Mouse (Mus musculus): ENCODE measurements around the gene Gm27027.

Gene Gm27027

DNA sequence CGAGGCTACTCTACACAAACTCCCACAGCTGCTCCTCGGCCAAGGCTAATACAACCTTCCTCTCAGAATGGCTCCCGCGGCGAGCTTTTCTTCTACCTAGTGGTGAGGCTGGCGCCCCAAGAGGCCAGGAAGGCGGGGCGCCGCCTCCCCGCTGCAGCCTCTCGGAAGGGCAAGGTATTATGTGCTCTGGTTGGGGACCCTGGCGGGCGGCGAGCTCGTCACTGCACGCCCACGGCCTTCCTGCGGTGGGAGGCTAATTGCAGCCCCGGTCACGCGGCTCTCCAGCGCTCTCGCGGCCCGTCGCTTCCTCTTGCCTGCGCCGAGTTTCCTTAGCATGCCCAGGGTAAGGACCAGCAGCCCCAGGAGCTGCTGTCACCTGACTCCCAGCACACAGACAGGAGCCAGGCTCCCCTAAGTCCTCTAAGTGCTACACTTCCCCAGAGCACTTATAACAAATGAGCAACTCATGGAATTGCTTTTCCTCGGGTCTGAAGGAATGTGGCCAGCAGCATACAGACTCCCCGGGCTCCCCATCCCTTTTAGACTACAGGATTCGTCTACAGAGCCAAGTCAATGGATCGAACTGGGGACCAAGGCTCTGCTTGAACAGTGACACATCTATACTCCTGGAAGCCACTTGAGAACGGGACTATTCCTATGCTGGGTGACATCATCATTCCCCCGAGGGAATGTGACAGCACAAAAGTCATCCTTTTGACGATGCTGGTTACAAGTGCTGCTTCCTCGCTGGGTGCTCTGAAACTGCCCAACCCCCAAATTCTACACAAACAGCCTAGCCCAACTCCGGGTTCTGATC lies 19.5 kb downstream of the Gm27027 start:
- DNase-seq (ENCODE audit: low read depth, low spot score): no peak

DNA sequence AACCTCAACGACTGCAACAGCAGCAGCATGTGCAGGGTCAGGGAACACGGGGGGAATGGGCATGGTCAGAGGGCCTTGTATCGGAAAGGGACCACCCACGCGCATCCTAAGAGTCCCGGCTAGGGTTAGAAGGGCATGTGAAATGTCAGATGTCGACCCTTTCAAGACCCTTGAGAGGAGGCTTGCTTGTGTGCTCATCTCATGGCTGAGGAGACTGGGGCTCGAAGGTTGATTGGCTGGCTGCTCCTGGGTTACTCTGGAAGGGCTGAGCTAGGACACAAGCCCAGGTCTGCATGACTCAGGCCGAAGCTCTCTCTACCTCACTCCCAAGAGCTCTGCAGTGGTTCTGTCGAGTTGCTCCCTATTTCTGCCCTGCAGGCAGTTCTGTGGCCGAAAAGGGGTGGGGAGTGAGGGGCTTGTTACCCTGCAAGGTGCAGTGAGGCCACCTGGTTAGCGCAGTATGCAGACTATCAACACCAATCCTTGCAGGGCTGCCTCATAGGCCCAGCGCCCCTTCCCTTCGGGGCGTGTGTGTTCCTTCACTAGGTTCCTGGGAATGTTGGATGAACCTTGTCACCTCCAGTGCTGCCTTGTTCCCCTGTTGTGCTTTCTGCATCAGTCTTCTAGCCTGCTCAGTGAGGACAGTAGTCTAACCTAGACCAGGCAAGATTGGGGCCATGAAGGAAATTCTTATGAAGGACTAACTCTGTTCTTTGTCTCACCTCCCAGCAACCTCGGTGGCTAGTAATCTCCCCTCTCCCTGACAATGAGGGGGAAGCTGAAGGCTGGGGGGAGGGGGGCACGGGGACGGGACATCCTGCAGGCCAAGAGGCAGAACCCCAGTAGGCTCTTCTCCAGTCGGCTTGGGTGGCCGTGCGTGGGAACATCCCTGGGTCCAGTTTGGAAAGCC lies 20.4 kb downstream of the Gm27027 start:
- DNase-seq (ENCODE audit: low read depth, low spot score): no peak

DNA sequence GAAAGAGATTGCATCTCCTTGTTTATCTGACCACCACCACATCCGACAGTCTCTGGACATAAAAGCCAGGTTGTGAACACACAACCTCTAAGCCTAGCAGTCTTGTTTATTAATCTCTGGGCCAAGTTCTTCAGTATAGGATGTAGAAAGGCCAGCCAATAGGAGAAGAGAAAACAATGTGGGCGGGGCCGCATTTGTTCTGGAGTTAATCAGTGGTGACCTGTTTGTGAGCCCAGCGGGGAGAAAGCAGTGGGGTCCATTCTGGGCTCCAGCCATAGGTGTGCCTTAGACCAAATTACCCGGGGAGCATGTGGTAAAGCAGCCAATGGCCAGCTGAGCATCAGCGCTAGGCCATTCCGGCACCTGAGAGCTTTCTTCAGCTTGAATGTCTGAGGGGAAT lies 21.1 kb downstream of the Gm27027 start:
- DNase-seq (ENCODE audit: low read depth, low spot score): no peak

DNA sequence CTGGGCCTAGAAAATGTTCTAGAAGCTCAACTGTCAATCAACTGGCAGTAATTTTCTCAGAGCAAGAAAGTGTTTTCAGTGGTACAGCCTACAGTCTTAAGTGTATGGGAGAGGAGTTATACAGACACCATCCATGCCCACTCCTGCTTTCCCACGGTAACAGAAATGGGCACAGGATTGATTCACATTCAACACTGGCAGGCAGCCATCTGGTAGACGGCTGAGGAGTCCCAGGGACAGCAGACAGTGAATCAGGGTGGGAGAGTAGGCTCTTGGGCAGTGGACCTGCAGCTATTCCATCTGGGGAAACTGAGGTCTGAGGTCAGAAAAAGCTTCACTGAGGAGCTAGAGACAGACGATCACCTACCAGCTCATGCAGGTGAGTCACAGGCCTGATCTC lies 24.5 kb downstream of the Gm27027 start:
- DNase-seq (ENCODE audit: low read depth, low spot score): no peak

DNA sequence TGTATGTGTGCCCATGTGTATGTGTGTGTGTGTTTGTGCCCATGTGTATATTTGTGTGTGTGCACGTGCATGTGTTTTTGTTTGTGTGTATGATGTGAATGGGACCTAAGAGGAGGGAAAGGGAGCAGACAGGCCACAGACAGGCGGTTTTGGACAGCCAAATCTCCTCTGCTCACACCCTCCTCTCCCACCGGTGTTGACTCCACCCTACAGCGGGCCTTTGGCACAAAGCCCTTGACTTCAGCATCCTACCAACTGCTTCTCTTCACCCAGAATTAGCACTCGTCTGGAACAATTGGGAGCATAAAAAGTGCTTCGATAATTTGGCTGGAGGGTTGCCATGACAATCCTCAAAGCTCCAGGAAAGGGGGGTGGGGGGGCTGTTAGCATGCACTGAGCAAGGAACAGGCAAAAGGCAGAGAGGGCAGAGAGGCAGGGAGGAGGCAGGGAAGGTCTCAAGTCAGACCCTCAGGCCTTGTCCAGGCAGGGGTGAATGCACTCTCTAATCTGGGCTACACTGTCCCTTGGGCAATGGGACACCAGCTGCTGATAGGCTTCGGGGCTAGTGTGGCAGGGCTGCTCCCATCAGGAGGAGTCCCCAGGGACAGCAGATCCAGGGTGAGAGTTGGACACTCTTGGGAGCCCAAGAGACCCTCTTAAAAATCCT lies 31.5 kb downstream of the Gm27027 start:
- DNase-seq (ENCODE audit: low read depth, low spot score): no peak

DNA sequence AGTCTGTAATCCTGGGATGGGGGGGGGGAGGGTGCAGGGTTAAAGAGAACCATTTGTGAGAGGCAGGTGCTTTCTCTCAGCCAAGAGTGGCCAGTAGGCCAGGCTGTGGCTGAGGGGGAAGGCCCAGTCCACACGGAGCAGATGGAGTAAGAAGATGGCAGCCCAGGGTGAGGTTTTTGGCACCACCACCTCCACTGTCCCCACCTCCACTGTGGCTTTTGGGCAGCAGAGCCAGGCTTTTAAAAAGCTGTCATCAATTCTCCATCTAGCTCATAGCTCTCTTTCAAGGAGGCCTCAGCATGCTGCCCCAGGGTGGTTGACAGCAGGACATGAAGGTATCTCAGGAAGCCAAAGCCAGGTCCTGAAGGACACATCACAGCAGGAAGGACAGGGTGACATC lies 32.4 kb downstream of the Gm27027 start:
- no peak for DNase-seq (ENCODE audit: low read depth, low spot score)

DNA sequence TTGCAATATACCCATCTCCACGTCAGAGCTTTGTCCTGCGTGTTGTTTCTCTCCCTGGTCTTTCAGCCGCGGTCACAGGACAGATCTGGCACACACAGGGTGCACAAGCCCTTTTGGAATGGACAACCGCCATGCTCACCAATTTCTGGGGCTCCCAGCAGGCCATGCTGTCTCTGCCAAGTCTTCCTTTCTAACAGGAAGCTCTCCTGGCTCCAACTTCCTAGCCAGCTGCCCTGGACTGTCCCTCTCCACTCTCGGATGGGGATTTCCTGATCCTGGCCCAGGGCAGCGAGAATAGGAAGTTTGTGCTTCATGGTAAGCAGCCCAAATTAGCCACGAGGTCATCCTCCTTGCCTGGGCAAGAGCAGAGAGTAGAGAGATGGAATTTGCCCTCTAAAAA lies 34.4 kb downstream of the Gm27027 start:
- DNase-seq (ENCODE audit: low read depth, low spot score): no peak

DNA sequence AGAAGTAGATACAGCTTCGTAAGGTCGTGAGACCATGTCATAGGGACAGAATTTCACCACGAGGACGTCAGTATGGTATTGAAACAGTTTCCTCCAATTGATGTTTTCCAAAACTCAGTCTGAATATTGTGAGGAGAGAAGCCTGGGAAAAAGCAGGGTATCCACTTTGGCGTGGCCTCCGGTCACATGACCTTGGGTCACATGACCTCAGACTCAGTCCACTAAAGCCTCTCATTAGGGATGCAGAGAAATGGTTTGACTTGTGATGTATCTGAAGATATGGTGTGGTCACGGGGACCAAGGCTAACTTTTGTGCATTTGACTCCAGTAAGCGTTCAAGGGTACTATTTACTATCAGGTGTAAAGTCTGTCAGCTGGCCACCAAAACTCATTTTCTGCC lies 36.8 kb downstream of the Gm27027 start:
- DNase-seq (ENCODE audit: low read depth, low spot score): no peak

DNA sequence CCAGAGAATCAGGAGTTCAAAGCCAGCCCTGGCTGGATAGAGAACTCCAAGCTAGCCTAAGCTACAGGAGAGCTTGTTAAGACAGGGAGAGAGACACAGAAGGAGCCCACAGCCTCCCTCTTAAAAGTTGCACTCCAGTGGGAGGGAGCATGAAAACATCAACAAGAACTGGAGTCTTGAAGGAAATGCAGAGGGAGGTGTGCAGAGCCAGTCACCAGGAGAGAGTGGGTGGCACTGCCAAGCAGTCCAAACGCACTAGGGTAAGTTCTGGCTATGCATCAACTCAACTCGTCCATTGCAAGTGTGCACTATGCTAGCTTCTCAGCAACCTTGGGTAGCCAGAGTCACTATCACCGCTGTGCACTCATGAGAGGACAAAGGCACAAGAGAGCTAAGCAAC lies 37.9 kb downstream of the Gm27027 start:
- DNase-seq (ENCODE audit: low read depth, low spot score): no peak

DNA sequence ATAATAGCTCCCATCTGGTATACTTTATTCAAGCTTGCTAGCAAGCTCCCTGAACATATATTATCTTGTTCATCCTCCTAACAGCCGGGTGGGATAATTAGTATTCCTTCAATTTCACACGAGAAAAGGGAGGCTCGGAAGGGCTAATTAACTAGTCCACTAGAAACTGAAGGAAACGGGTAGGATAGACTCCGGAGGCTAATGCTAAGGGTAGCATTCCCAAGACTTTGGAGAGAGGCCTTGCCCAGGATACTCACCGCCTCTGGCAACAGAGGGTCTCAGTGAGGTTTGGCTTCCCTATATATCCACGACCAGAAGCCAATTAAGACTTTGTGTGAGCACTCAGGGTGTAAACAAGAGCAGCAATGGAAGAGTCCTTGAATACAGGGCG lies 38.4 kb downstream of the Gm27027 start:
- no peak for DNase-seq (ENCODE audit: low read depth, low spot score)

DNA sequence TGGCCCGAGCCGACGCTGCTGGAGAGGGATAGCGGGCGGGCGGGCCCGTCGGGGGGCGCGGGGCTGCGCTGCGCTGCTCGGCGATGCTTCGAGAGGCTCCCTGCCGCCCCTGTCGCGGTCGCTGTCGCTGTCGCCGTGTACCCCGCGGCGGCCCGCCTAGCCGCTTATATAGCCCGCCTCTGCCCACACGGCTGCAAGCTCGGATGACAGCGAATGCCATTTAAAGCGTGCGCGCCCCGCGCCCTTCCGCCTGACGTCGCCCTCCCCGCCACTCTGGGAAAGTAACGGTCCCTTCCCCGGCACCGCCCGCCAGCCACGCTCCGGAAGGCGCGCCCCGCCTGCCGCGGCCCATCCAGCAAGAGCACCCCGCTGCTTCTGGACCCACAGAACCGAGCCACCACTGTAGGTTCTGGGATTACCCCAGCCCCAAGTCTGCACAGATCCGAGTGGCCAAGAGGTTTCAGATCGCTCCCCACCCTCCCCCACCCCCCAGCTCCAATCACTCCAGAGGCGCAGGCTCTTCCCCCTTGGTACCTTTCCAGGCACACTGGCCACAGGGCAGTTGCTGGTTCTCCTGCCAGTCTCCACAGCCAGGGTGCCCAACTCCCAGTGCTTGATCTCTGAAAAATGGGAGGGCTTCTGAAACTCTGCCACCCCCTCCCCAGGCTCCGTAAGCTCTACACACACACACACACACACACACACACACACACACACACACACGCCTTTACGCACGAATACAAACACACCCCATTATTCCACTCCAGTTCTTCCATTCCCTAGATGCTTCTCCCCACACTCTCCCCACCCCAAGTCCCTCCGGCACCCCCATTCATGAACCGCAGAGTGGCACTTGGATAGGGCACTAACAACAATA lies 39.0 kb downstream of the Gm27027 start, which contains the start of gene Gm13889:
Gm13889 (minus strand) TSS at position 294 of the 877 bp plus-strand sequence.
- DNase-seq (ENCODE audit: low read depth, low spot score): no peak

DNA sequence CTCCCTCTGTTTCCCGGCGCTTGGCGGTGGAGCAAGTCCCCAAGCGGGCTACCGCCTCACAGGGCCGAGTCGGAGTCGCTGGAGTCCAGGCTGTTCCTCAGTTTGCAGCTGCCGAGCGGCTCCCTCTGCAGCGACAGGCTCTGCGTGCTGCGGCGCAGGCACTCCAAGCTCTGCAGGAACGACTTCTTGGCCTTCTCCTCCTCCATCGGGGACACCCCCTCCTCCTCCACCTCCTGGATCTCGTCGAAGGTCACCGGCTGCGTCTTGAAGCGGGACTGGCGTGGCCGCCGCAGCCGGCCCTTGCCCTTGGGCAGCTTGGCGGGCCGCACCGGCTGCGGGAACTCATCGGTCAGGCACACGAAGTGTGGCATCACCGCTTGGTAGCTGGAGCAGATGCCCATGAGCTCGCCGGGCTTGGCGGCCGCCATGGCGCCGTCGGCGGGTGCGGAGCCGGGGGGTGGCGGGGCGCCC lies 39.8 kb downstream of the Gm27027 start:
- no peak for DNase-seq (ENCODE audit: low read depth, low spot score)

DNA sequence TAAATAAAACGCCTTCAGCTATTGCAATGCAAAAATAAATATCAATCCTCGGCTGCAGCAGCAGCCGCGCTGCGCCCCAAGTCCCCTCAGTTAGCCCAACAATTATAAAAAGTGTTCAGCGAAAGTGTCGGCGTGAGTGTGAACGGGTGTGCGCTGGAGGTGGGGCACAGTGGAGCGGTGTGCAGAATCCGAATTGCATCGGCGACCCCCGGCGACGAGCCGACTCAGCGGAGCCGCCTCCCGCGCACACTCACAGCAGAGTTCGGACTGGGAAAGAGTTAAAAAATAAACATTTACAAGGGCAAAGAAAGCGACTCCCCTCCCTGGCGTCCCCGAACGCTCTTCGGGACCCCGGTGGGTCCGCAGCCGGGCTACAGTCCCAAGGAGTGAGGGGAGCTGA lies 40.3 kb downstream of the Gm27027 start:
- DNase-seq (ENCODE audit: low read depth, low spot score): no peak

DNA sequence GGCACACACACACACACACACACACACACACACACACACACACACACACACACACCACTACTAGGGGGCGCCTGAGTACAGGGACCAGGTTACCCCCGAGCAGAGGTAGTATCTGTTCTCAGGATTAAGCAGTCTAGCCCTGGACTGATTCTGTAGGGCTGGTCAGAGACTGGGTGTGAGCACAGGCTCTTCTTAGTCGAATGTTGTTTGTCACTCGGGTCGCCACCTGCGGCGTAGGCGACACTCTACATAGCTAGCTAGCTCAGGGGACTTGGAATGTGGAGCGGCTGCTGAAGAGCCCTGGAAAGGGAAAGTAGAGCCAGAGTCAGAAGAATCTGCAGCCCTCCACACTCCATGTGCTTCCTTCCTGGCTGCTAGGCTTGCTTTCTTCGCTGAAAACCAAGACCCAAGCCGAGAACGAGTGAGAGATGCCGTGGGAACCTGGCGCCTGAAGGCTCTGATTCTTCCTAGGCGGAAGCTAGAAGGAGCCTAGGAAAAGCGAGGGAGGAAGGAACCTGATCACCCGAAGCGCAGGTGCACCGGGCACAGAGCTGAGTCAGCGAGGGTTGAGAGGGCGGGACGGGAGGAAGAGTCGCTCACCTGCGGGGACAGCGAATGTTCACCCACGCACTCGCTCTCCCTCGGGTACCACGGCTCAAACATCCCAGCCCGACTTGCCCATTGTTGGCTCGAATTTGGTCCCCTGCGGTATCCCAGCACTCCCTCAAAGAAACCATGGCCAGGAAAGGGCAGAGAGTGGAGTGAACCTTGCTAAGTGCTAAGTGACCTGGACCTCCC lies 41.2 kb downstream of the Gm27027 start:
- no peak for DNase-seq (ENCODE audit: low read depth, low spot score)

DNA sequence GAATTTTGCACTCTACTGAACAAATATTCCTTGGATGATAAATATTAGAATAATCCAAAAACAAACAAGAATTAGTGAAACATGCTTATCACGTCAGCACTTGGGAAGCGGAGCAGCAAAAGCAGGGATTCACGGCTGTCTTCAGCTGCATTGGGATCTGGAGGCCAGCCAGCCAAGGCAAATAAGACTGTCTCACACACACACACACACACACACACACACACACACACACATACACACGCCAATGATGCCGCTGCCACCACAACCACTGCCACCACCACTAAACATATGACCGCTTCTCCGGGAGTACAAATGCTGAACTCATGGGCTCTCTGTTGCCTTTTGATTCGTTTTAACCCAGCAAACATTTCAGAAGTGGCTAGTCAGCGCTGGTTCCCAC lies 42.4 kb downstream of the Gm27027 start:
- DNase-seq (ENCODE audit: low read depth, low spot score): no peak

DNA sequence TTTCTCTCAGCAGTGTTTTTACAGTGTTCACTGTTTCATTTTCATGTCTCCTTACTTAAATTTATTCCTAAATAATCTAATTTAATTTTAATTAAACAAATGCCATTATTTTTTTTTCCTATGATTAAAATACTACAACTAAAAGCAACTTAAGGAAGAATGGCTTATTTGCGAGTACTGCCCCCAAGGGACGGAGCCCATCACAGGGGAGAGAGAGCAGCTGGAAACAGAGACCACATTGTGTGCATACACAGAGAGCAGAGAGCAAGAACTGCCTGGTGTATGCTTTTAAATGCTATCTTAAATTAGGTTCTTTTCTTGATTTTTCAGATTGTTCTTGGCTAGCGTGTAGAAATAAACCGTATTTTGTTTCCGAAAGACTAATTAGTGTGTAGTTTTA lies 49.2 kb downstream of the Gm27027 start:
- DNase-seq (ENCODE audit: low read depth, low spot score): no peak

DNA sequence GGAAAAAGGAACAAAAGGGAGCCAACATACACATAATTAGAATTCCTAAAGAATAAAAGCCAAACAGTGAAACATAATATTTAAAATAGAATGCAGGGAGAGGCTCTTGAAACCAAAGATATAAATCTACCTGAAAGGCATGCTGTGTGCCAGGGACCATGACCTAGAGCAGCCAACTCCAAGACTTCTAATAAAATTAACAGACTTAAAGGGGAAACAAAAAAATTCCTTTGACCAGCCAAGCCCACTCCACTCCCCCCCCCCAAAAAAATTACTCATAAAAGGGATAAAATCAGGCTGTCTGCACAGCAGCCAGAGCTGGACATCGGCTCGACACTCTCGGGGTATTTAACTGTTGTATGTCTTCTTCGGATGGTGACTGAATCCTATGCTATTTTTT lies 51.3 kb downstream of the Gm27027 start:
- DNase-seq (ENCODE audit: low read depth, low spot score): no peak

DNA sequence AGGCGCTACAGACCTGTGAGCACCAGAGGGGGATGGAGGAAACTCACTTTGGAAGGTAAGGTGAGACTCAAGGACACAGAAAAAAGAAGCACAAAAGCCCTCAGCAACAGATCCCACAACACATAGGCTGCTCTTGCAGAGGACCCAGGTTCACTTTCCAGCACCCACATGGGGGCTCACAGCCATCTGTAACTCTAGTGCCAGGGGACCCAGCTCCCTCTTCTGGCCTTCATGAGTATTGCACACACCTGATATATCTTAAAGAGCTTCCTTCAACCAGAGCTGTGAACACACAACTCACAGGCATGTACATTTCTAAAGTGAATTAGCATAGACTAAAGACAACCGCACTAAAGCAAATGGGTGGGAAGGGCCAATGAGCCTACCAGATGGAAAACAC lies 52.1 kb downstream of the Gm27027 start:
- DNase-seq (ENCODE audit: low read depth, low spot score): no peak

DNA sequence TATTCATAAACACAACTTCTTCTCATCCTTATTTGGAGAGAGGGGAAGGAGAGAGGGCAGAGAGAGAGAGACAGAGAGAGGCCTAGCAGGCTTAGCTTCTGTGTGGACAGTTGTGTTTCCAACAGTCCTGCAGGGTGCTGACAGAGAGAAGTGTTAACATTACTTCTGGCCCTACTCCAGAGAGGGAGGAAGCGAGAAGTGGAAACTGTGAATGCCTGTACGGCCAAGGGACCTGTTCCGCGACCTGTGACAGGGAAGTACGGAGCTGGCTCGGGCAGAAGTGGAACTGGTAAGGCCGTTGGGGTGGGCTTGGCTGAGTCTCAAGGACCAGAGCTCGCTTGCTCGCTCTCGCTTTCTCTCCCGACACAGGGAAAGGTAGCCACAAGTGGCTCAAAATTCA lies 54.5 kb downstream of the Gm27027 start:
- DNase-seq (ENCODE audit: low read depth, low spot score): no peak

DNA sequence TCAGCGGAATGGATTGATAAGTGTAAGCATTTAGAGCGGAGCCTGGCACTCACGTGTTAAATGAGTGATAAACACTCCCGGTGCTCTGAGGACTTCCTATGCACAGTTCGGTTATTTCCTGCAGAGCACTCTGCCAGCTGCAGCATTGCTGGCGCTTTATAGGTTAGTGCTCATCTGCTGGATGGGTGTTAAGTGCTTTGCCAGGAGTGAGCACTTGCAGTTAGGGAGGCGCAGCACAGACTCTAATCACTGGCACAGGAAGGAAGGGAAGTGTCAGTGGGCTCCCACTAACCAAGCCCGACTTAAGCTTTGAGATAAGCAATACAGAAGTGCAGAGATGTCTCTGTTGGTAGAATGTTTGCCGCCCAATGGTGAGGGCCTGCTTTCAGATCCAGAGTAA lies 57.6 kb downstream of the Gm27027 start:
- DNase-seq (ENCODE audit: low read depth, low spot score): no peak
